Mouse (Mus musculus) neutrophil, adult 5-6 weeks (primary cell): ENCODE measurements around the gene Zfp68. TPM values are rescaled to one million over a fixed set of nuclear protein-coding genes. Genes with fewer than 3 reads are reported as not detected.

ENCODE experiments used
- total RNA-seq: library from RNA; stranded (forward); fragments of 200-1000 nt; gene quantifications from 2 replicates; pipeline ENCODE4 v1.2.3, GENCODE M21; 2017

Zfp68 gene
- total RNA-seq, 1 experiment from 2014 or later: 55.5 TPM

Other genes with a start within 250 kb of the Zfp68 start
- 18.7 and 25.8 TPM in 2 replicates for gene Zfp157, start 178.3 kb downstream of the Zfp68 start, total RNA-seq
- not detected in 2 replicates for gene 1700123K08Rik, start 55.0 kb downstream of the Zfp68 start, total RNA-seq
- 12.5 and 16.3 TPM in 2 replicates for gene A430033K04Rik, start 3.1 kb upstream of the Zfp68 start, total RNA-seq
- gene Fam20c, start 134.8 kb upstream of the Zfp68 start, total RNA-seq: 1.2 and 1.3 TPM in 2 replicates
- not detected in 2 replicates for gene Gm5294, start 200.3 kb upstream of the Zfp68 start, total RNA-seq